Mouse (Mus musculus) regulatory T cell (primary cell): ENCODE results near the gene Phf3.
"Not testable (repeated sequence)": the region's sequence is repeated elsewhere in the genome, so short reads cannot be mapped to it uniquely, and the experiment has no call there.

Experiments used
- in situ Hi-C: fragments of 300-600 bp; cut with MboI, MseI; formaldehyde crosslinking; loops from one replicate; pipeline ENCODE4 v1.15.1; 2025; ENCODE audit warnings: high pct_unique_total_duplicates

Phf3 gene

DNA sequence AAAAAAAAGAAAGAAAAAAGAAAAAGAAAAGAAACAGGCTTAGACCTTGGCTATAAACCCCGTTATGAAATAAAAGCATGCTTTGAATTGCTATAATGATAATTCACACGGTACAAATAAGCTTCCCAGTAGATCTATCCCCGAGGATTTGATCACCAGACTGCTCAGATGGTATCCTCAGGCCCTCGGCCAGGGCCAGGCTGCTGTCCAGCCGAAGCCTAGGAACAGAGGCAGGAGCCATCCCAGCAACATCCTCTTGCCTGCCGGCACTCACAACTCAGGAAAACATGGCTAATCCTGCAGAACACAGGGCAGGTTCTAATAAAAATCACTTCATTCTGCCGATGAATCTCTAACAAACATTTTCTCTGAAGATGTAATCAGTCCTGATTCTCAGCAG lies 100.9 kb downstream of the Phf3 start:
- in situ Hi-C loops: no loop called here

DNA sequence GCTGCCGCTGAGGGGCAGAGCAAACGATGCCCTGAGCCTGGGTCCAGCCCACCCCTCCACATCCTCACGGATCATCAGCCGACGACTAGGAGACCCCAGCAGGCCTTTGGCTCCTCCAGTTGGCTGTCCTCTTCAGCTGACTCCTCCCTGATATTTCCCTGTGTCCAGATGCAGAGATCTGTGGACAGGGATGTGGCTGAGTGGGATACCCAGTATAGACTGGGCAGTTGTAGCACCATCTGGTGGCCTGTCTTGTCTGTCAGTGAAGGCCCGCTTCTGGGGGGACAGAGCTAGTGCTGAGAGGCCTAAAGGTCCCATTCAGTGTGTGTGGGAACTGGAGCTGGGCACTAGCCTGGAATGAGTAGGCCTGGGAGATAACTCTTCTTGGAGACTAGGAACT lies 101.9 kb downstream of the Phf3 start:
- in situ Hi-C loops: no loop called here

DNA sequence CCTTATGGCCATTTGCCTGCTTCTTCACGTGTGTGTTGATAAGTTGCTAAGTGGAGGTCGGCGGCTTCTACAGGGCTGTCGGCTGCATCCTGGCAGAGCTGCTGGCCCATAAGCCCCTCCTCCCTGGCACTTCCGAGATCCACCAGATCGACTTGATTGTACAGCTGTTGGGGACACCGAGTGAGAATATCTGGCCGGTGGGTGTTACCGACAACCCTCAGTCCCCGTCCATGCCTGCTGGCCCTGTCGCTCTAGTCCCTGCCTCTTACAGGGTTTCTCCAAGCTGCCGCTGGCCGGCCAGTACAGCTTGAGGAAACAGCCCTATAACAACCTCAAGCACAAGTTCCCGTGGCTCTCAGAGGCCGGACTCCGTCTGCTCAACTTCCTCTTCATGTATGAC lies 103.1 kb downstream of the Phf3 start:
- in situ Hi-C loops: not testable (repeated sequence)

DNA sequence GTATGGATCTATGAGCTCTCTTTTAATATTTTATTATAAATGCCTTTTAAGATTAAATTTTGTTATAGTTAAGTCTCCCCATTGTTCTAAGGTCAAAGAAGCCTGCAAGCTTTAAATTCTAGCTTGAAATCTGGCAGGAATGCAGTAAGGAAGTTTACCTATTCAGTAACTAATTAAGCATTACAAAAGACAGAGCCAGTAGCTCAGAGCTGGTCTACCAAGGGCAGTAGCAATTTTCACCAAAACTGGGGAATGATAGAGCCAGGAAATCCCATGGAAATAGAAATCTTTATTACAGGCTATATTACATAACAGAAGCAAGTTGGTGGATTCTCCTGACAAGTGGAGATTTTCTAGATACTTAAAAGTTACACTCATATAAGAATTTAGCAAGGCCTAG lies 116.9 kb downstream of the Phf3 start:
- in situ Hi-C loops: no loop called here

DNA sequence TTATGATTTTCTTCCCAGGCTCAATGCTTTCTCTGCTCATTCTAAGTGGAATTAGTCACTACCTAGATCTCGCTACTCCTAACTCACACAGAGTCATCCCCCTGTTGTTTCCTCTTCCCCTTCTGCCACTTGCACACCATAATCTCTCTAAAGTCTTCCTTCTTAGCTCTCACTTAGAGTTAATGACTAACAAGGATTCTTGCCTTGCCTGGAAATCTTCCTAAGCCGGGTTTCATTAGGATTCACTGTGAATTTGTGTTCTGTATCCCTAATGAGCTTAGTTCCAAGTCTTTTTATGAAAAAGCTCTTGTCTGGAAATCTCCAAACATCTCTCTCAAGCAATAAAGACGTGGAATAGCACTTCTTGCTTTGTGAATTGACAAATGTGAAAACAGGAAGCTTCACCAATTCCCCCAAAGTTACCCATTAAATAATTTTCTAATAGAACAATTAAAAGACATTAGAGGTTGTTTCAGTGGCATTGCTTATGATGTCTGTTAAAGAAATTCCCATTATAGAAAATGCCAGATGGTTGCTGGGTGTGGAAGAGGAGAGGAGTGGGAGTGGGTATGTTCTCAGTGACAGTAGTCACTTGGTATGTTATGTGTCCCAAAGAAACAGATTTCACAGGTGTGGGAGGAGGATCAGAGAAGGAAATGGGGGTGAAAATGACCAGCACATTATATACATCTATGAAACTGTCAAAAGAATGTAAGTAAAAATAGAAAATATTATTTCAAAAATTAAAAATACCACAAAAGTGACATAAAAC lies 118.1 kb downstream of the Phf3 start:
- in situ Hi-C loops: no loop called here
